Mouse (Mus musculus) v-Abl transformed pro-B cells (cell line): ENCODE measurements around the gene Adcy5.

ENCODE experiments used
- in situ Hi-C, 2 experiments: fragments of 400-800 bp; cut with MboI; formaldehyde crosslinking; loops; one replicate each; pipeline ENCODE4 v1.15.1; 2025; ENCODE audit not compliant: unreplicated experiment in 2 of 2

The Adcy5 gene

DNA sequence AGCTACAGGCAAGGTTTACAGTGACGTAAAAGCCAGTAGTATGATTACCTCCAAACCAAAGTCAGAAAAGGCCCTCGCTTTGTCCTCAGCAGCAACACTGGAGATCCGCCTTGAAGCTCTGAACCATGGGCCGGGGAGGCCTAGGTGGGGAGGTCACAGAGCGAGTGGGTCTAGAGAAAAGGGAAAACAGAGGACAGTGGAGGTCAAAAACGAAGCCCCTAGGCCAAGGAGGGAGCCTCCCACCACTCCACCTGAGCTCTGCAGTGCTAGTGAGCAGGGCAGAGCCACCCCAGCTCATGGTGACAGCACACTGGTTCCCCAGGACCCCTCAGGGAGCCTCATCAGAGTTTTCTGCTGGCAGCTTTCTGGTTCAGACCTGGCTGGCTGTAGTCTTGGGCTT is 153.3 kb downstream of the Adcy5 start:
- in situ Hi-C loops, result no loop called here

GRCm38 (mm10) chr16:35308486-35309143 is 153.9 kb downstream of the Adcy5 start:
- in situ Hi-C loops, result no loop called here

- in situ Hi-C loops, result no loop called here
Measured at GRCm38 (mm10) chr16:35309634-35310033, 155.0 kb downstream of the Adcy5 start.

DNA sequence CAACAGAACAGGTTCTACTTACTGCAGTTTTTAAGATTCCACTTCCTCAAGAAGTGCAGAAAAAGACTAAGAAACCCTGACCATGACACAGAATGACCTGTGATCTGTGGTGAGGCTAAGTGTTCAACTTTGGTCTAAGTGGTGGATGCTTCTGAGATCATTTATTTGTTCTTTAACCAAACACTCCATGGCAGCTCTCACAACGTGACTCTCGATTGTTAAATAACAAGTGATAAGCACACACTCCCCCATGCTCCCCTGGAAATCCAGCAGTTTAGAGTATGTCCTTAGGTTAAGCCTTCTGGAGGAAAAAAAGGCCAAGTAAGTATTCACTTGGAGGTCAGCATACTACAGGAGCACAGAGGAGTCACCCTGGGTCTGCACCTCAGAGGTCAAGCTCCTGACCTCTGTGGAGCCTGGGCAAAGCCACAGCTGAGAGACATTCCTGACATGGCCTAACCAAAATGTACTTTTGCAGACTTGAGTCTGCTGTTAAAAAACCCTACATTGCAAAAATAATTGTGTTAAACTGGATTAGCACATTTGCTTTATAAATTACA is 156.0 kb downstream of the Adcy5 start:
- in situ Hi-C loops, result no loop called here

- in situ Hi-C loops, result no loop called here
Measured at GRCm38 (mm10) chr16:35311586-35311985, 156.9 kb downstream of the Adcy5 start.

- in situ Hi-C loops, result loop anchor here in 1 of 2 experiments (5.0 kb wide), 1 partner anchor 312 kb away; no protein-coding TSS in a partner anchor
Measured at GRCm38 (mm10) chr16:35315496-35315895, 160.8 kb downstream of the Adcy5 start.

DNA sequence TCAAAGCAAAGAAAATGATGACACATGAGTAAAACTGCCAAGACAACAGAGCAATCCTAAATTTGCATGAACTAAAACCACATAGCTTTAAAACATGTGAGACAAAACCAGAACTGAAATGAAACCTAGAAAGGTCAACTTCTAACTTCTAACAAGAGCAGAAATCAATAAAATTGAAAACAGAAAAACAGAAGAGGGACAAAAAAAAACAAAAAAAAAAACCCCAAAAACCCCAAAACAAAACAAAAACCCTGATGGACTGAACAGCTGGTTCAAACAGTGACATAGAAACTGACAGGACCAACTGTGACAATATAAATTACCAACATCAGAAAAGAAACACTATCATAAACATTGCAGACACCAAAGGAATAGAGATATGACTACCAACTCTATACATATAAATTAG is 162.2 kb downstream of the Adcy5 start:
- in situ Hi-C loops, result loop anchor here in 1 of 2 experiments (5.0 kb wide), 1 partner anchor 310 kb away; no protein-coding TSS in a partner anchor

DNA sequence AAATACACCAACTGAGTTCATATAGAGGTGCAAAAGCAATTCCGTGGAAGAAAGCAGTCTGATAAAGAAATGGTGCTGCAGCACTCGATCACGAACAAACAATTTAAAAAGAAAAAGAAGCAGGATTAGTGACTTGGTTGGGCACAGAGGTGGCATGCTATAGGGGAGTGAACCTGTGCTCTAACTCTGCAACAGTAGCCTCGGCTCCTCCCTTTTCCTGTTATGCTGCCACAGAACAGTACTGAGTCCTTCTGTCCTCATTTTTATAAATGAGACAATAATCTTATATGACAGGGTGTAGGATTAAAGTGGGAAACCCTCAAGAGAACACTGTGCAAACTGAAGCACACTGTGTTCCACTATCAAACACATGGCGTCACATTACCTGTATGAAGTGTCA is 162.8 kb downstream of the Adcy5 start:
- in situ Hi-C loops, result loop anchor here in 1 of 2 experiments (5.0 kb wide), 1 partner anchor 310 kb away; no protein-coding TSS in a partner anchor

DNA sequence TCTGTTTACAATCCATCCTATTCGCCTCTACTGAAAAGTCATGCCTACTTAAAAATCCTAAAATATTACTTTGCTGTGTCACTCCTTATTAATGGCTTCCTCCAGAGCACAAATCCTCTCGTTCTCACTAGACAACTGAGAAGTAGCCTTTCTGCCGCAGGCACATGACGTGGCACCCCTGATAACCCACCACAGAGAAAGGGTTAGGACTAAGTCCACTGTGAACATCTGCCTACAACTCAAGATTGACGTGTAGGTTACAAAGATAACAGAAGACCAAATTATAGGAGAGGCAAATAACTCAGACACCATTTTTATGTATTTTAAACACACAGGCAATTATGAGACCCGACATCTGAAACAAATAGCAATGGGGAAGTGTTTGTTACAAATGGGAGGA is 163.7 kb downstream of the Adcy5 start:
- in situ Hi-C loops, result loop anchor here in 1 of 2 experiments (5.0 kb wide), 1 partner anchor 309 kb away; no protein-coding TSS in a partner anchor

DNA sequence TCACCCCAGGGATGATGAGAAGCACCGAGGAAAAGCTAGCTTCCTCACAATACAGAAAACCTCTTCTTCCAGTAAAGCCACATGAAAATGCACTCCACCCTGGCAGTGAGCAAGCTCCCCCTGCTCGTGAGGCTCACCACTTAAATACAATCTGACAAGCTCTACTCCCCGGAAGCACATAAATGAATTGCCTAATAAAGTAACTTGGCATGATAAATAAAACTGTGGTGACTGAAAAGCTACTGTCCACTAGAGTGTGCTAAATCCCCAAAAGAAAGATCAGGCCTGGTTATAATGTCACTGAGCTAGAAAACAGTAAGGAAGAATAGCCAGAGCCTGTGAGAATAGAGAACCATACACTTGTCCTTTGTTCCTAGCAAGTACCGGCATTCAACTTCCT is 164.7 kb downstream of the Adcy5 start:
- in situ Hi-C loops, result loop anchor here in 1 of 2 experiments (5.0 kb wide), 1 partner anchor 308 kb away; no protein-coding TSS in a partner anchor

GRCm38 (mm10) chr16:35319773-35320172 is 165.1 kb downstream of the Adcy5 start:
- in situ Hi-C loops, result loop anchor here in 1 of 2 experiments (5.0 kb wide), 1 partner anchor 308 kb away; no protein-coding TSS in a partner anchor

DNA sequence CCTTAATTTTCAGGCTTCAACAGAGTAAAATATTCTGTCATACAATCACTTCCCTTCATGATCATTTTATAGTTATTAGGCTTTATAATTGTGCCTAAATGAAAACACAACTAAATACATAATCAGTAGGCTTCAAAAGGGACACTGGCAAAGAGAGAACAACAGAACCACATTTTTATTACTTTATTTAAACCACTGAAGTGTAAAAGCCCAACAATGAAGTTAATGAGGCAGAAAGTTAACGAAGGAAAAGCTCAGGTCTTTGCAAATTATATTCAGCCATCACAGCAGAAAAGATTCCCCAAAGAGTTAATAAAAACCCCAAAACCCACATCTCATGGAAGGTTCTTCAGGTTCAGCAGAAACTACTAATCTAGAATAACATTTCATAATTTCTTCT is 175.8 kb downstream of the Adcy5 start:
- in situ Hi-C loops, result no loop called here
